Mouse (Mus musculus): ENCODE measurements at regions not wholly inside any gene's neighbourhood (a gene's known extent, or its start where the extent isn't known, plus 50 kb on each side); places are given as distances from the start of the nearest gene placed in this dataset.
"Not testable (repeated sequence)": the region's sequence is repeated elsewhere in the genome, so short reads cannot be mapped to it uniquely, and the experiment has no call there.

- intact Hi-C loops (cut with DNase I; ENCODE audit: low total_unique reads) = no loop called here
- no peak for DNase-seq
Measured at GRCm38 (mm10) chr5:148680341-148680740, 127.8 kb upstream of the Ubl3 start.

DNA sequence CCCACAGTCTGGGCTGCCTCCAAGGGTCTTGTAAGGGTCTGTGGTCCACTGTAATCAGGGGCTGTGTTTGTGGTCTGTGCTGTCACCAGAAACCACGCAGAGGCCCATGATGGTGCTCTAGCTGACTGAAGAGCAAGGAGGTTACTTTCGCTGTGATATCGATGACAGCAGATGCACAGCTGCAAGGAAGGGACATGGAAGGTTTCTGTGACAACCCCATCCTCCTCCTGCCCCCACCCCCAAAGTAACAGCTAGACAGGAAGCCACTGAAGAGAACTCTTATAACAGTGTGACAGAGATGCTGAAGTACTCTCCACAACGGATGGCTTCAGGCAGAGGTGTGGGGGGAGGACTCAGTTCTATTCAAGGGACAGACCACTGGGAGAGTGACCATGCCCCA, 127.0 kb upstream of the Ubl3 start:
- intact Hi-C loops (cut with DNase I; ENCODE audit: low total_unique reads) = no loop called here
- DNase-seq = no peak

GRCm38 (mm10) chr5:148678285-148678937, 125.8 kb upstream of the Ubl3 start:
- intact Hi-C loops (cut with DNase I; ENCODE audit: low total_unique reads) = not testable (repeated sequence)

GRCm38 (mm10) chr5:148674281-148674680, 121.7 kb upstream of the Ubl3 start:
- intact Hi-C loops (cut with DNase I; ENCODE audit: low total_unique reads) = no loop called here
- DNase-seq = no peak

More at GRCm38 (mm10) chr5:148678285-148678937, 125.8 kb upstream of the Ubl3 start:
- not testable (repeated sequence) for DNase-seq

DNA sequence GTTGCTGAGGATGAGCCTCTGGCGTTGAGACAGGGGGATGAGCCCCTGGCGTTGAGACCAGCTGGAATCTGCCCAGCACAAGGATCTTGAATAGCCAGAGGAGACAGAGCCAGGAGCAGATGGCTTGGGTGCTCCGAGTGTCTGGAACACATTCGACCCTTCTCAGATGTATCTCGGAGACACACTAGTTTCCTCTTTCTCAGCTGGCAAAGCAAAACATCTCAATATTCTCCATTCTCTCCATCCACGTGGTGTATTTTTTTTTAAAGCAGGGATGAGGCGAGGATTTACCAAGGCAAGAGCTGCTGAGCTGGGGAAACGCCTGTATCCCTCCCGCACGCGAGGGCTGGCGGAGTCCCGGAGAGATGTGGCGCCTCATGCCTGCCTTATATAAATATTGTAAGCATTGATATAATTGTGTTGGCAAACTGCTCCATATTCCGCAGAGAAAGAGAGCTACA, 109.7 kb upstream of the Ubl3 start:
- intact Hi-C loops (cut with DNase I; ENCODE audit: low total_unique reads) = no loop called here
- DNase-seq = peak; percentile 73

GRCm38 (mm10) chr5:148661120-148661519, 108.5 kb upstream of the Ubl3 start:
- intact Hi-C loops (cut with DNase I; ENCODE audit: low total_unique reads) = no loop called here
- no peak for DNase-seq

DNA sequence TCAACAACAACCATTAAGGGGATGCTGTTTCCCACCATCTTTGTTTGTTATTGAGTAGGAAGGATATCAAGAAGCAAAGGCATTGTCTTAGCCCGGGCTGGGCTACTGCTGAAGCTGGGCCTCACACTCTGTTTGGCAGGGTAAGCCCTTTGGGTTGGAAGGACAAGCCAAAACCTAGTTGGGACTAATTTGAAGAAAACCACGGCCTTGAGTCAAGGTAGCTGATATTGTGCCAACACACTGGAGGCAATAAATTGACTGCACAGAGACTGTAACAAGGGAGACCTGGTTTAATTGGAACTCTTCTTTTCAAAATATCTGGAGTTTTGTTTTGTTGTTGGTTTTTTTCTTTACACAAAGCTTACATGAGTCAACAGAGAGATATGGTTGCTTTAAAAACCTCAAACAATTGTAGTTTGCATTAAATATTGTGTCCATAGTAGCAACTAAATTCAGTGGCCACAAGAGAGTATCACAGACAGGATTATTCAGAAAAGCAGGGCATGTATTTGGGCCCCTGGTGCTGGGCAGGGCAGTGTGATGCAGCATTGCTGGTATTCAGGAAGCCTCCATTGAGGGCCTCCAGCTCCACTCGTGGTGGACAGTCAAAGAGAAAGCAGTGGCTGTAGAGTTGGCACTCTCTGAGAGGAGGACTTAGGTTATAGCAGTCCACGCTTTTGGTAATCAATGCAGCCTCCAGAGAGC, 105.5 kb upstream of the Ubl3 start:
- DNase-seq = no peak
- intact Hi-C loops (cut with DNase I; ENCODE audit: low total_unique reads) = no loop called here

GRCm38 (mm10) chr5:148652525-148653243, 100.1 kb upstream of the Ubl3 start:
- no peak for DNase-seq
- intact Hi-C loops (cut with DNase I; ENCODE audit: low total_unique reads) = no loop called here

- no peak for DNase-seq
- intact Hi-C loops (cut with DNase I; ENCODE audit: low total_unique reads) = no loop called here
Measured at GRCm38 (mm10) chr5:148651736-148652135, 99.1 kb upstream of the Ubl3 start.

GRCm38 (mm10) chr5:148649573-148649972, 97.0 kb upstream of the Ubl3 start:
- intact Hi-C loops (cut with DNase I; ENCODE audit: low total_unique reads) = not testable (repeated sequence)

DNA sequence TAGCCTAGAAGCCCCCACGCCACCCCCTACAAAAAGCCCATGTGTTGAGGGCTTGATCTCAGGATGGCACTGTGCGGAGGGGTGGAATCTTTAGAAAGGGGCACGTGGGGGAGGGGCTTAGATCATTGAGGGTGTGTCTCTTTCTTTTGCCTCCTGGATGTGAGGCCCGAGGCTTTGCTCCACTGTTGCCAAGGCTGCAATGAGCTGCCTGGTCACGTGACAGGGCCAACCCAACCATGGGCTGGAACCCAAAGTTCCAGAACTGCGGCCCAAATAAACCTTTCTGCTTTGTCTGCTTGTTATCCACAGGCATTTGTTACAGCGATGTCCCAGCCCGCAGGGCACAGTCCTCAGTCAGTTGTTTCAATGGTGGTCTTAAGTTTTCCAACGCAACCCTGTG, 96.5 kb upstream of the Ubl3 start:
- intact Hi-C loops (cut with DNase I; ENCODE audit: low total_unique reads) = no loop called here
- no peak for DNase-seq

More at GRCm38 (mm10) chr5:148649573-148649972, 97.0 kb upstream of the Ubl3 start:
- not testable (repeated sequence) for DNase-seq

DNA sequence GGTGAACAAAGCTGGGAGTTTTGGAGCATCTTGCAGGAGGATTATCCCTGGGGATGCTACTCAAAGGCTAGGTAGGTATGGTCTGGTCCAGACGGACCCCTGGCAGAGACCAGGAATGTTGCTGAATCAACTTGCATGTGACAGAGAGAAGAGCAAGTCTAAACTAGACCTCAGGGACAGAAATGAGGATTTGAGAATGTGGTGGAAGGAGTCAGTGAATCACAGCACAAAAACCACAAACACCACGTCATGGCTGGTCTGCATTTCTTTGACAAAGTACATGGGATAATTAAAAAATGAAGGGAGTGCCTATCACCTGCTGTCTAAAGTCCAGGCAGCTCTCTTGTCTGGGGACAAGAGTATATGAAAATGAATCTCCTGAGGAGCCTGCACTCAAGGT, 95.1 kb upstream of the Ubl3 start:
- intact Hi-C loops (cut with DNase I; ENCODE audit: low total_unique reads) = no loop called here

GRCm38 (mm10) chr5:148645772-148646171, 93.2 kb upstream of the Ubl3 start:
- intact Hi-C loops (cut with DNase I; ENCODE audit: low total_unique reads) = no loop called here
- DNase-seq = no peak

More for the DNA sequence above, 95.1 kb upstream of the Ubl3 start:
- no peak for DNase-seq

DNA sequence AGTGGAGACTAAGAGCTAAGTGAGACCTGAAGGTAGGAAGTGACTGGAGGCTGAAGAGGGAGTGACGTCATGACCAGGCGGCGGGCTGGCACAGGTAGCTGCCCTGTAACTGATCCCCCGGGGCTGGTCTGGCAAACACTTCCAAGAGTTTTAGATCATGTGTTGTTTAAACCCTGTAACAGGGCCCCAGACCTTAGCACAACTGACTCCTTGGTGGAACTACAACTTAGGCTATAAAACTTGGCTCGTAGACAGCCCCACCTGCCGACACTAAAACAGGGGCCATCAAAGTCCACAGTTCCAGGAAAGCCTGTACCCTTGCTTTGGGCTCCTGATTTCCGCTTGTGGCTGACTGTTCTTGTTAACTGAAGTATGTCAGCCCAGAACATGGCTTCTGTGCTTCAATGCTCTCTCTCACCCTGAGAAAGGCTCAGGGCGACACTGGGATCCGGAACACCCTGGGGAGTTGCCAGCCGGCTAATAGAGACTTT, 92.6 kb upstream of the Ubl3 start:
- intact Hi-C loops (cut with DNase I; ENCODE audit: low total_unique reads) = no loop called here
- no peak for DNase-seq

DNA sequence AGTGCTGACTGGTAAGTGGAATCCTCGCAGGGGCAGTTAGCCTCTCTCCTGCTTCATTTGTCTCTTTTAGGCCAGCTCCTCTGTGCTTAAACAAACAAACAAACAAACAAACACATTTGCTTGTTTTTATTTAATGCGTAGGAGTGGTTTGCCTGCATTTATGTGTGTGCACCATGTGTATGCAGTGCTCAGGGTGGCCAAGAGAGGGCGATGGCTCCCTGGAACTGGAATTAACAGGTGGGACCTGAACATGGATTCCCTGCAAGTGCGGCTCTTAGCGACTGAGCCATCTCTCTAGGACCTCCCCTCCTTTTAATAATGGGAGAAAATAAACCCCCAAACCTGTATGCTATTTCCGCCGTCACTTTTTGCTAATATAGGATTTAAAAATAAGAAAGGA, 91.8 kb upstream of the Ubl3 start:
- intact Hi-C loops (cut with DNase I; ENCODE audit: low total_unique reads) = no loop called here

GRCm38 (mm10) chr5:148641652-148642395, 89.2 kb upstream of the Ubl3 start:
- intact Hi-C loops (cut with DNase I; ENCODE audit: low total_unique reads) = no loop called here
- no peak for DNase-seq

More for the DNA sequence above, 91.8 kb upstream of the Ubl3 start:
- no peak for DNase-seq

GRCm38 (mm10) chr5:148640523-148640922, 87.9 kb upstream of the Ubl3 start:
- DNase-seq = no peak
- intact Hi-C loops (cut with DNase I; ENCODE audit: low total_unique reads) = no loop called here

DNA sequence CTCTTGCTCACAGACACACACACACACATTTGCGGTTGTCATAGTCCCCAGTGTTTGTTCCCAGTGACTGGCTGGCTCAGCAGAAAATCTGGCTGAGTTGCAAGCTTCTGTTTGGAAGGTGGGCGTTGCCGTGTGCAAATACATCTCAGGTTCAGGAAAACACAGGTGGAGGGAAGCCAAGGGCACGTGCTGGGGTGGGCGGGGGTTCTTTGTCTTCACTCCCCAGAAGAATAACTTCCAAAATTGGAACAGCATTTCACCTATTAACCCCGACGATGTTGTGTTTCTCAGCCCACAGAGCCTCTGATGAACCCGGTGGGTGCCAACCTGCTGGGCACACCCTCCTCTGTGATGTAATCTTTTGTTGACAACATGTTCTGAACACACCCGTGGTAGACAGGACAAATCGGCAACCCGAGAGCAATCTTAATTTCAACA, 82.3 kb upstream of the Ubl3 start:
- intact Hi-C loops (cut with DNase I; ENCODE audit: low total_unique reads) = no loop called here
- DNase-seq = no peak

DNA sequence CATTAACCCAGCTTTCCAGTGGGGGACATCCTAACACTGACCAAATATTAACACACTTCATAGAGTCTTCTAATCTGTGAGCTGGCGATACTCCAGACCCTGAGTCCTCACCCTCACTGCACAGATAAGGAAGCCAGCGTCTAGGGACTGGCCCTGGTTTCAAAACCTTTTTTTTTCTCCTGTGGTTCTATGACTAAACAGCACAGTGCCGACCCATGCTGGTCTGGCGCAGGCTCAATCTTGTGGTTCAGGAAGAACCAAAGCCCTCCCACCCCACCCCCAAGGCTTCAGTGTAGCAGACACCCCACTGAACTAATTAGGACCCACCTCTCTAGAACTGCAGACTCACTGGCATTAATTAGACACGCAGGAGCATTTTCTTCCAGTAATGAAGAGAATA, 81.4 kb upstream of the Ubl3 start:
- intact Hi-C loops (cut with DNase I; ENCODE audit: low total_unique reads) = no loop called here

DNA sequence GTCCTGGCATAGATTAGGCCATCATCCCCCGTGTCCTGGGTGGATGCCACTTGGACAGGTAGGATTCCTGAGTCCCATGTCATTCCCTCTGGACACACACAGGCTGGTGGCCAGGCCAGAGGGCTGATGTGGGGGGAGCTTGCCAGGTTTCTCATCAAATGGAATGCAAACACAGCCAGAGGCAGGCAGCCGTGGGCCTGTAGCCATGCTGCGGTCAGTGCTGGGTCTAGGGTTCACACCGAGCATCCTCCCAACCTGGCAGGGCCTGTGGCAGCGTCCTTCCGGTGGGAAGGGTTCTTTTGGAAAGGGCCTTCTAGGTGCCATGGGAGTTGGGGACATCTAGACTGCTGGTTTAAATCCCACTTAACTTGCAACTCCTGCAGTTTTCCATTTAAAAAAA, 80.7 kb upstream of the Ubl3 start:
- intact Hi-C loops (cut with DNase I; ENCODE audit: low total_unique reads) = no loop called here
- DNase-seq = peak; percentile 9

More for the DNA sequence above, 81.4 kb upstream of the Ubl3 start:
- DNase-seq = no peak

Measured in gastrocnemius, postnatal 14 days (tissue).